Mouse (Mus musculus): ENCODE measurements around the gene Ggnbp2.
"Not testable (repeated sequence)": the region's sequence is repeated elsewhere in the genome, so short reads cannot be mapped to it uniquely, and the experiment has no call there.

Ggnbp2 gene

DNA sequence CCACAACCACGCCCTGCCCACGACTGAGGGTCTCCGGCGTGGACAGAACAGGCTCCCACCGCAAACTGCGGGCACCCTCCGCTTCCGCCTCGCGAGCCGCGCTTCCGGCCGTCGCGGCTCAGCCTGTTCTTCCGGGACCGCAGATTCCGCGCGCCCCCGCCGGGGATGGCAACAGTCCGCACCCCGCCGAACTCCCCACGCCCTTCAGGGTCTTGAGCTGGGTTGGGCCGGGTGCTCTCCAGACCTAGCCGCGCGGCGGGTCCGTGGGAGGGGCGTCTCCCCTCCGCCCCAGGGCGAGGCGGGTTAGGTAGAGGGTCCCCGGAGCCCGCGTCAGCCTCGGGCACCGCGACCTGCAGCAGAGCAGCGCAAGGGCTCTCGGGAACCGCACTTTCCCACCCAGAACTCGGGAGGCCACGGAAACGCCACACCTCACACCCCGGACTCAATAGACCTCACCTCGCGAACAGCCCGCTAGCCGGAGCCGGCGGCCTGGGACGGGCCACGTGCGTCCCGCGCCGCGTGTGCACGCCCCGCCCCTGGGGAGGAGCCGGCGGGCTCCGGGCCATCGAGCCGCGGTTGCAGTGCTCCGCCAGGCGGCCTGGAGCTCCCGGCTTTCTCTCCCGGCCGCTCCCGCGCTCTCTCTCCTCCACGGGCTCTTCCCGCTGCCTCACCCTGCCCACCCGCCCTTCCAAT, 9.3 kb upstream of the Ggnbp2 start, which contains the start of the genes Myo19 and Pigw:
Gene Myo19 (plus strand): TSS at position 377 of the 693 bp plus-strand sequence.
Gene Pigw (minus strand): TSS at position 514 of the 693 bp plus-strand sequence.
- DNase-seq (ENCODE audit: low spot score): peak; percentile 70

DNA sequence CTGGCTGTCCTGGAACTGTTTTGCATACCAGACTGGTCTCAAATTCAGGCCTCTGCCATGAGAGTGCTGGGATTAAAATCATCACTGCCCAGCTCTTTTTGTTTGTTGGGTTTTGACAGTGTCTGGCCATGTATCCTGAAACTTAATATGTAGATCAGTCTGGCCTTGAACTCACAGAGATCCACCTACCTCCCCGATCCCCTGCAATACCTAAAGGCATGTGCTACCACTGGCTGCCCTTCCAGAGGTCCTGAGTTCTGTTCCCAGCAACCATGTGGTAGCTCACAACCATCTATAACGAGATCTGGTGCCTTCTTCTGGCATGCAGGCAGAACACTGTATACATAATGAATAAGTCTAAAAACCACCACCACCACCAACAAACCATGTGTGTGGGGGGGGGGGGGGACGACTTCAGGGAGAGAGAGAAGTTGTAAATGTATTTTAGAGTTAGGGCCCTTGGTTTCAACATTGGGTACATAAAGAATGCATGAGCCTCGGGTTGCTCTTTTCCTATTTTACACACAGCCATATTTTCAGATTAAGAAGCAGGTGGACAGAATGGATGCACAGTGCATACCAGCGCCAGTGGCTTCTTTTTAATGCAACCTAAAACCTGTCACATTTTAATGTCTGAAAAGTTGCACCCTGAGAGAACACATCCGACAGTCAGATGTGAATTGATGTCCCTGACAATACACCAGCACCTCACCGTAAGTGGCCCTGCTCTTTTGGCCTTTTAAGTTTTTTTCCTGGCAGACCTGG, 8.6 kb upstream of the Ggnbp2 start:
- no peak for DNase-seq (ENCODE audit: low spot score)

DNA sequence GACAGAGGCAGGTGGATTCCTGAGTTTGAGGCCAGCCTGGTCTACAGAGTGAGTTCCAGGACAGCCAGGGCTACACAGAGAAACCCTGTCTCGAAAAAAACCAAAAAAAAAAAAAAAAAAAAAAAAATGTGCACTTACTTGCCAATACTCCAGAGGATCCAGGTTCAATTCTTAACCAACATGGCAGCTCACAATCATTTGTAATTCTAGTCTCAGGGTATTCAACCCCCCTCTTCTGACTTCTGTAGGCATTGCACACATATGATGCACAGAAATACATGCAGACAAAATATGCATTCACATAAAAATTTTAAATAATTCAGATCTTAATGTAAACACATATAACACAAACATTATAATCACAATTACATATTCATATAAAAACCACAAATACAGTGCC, 5.4 kb upstream of the Ggnbp2 start:
- not testable (repeated sequence) for DNase-seq (ENCODE audit: low spot score)

DNA sequence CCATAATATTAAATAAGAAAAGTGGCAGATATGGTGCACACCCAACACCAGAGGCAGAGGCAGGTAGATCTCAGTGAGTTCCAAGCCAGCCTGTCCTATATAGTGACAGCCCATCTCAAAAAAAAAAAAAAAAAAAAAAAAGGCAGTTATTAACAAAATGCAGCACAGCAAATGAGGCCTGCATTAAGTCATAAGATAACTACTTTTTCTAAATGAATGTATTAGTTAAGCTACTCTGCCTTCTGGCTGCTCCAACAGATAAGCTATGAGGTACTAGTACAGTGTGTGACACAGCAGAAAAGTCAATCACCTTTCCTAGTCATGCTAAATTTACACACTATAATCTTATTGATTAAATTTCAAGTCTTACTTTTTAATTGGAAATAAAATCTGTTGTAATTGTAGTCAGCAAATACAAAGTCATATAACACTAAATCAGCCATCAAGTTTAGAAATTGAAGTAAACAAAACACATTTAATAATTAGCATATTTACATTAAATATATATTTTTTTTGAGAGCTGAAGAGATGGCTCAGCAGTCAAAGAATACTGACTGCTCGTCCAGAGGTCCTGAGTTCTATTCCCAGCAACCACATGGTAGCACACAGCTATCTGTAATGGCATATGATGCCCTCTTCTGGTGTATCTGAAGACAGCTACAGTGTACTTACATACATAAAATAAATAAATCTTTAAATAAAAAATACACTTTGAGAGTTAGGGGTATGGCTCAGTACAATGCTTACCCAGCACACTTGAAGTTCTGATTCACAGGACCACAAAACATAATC, 2.6 kb upstream of the Ggnbp2 start:
- no peak for DNase-seq (ENCODE audit: low spot score)

DNA sequence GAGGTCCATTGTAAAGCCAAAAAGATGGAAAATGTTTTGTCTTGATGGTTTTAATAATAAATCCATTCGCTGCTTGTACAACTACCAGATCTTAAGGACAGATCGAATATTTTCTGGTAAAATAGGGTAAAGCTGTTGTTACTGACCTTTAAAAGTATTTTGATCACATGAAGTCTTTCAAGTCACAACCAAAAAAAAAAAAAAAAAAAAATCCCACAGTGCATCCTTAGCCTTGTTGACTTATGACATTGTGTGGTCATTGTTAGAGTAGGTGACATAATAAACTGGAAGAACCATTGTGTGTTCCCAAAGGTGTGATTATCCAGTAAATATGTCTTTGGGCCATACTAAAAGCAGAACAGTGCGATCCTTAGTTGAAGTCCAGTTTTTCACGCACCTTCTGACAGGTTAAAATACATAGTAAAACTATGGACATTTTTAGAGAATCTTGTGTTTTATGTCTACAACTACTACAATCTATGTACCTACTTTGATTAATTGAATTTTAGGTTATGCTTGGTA, 992 bp upstream of the Ggnbp2 start:
- no peak for DNase-seq (ENCODE audit: low spot score)

DNA sequence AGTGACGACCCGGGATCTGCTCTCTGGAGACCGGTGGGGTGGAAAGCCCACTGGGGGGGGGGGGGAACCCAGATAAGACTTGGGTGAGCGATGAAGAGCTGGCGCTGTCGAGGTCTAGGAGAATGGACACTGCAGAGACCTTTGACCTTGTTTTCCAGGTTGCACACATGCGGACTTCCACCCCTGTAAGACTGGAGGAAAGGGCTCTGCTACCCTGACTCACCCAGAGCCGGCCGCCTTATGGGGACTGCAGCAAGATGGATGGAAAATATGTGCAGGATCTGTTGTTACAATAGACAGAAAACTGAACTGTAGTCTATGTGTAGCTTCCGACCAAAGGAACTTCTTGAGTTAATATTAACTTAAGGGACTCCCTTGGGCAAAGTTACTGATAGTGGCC, 429 bp upstream of the Ggnbp2 start:
- DNase-seq (ENCODE audit: low spot score): no peak

DNA sequence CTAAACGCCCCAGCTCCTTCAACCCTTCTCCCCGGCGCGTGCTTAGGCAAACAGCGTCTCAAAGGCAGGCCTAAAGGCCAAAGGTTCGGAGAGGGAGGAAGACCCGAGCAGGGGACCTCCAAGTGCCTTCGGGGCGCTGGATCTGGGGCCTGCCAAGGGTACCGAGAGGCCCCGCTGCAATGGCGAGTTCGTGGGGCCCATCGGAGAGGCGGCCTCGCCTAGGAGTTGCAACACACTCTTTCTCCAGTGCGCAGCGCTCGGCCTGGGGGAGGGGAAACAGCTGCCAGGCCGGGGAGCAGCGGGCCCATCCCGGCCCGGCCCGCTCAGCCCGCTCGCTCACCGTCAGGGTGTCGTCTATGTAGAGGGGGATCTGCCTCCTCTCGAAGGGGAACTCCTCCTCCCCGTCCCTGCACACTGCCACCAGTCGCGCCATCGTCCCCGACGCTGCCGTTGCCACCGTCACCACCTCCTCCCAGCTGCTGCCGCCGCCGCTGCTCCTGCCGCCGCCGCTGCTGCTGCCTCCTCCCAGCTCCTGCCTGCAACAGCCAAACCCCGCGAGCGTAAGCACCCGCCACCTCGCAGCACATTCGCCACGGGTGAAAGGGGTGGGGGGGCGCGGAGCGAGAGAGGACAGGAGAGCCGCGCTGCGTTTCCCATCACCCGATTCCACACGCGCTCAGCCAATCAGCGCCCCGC, 932 bp downstream of the Ggnbp2 start:
- DNase-seq (ENCODE audit: low spot score): peak; percentile 94

DNA sequence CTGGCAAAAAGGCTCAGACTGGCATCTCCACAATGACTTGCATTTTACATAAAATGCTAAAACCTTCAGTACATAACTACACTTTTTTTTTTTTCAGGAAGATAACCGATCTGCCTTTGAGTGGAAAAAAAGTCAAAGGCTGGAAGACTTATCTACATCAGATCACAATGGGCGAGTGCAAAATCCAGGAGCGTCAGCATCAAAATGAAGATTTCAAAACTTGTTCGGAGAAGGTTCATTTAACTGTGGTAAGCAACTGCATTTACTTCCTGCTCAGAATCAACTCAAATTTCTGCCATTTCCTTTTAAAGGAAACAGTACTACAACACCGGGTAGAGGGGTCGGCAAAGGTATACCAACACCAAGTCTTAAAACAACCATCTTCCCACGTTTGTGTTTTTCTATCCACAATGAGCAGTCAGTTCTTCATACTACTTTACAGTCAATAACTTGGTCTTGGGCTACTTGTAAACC, 1.8 kb downstream of the Ggnbp2 start:
- DNase-seq (ENCODE audit: low spot score): no peak

DNA sequence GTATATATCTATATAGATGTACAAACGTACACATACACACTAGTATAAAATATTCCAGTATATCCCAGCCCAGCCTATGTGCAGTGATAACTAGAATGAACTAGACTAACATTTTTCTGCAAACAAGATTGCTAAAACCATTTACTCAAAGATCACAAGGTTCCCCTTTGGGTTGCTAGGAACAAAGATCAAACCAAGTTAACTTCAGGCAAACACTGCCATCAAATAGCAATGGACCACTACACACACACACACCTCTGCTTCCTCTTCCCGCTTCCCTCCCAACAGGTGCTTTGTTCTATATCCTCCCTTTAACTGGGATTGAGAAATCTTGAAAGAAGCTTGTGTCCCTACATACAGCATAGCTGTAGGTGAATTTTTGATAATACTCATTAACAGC, 3.0 kb downstream of the Ggnbp2 start:
- DNase-seq (ENCODE audit: low spot score): no peak

DNA sequence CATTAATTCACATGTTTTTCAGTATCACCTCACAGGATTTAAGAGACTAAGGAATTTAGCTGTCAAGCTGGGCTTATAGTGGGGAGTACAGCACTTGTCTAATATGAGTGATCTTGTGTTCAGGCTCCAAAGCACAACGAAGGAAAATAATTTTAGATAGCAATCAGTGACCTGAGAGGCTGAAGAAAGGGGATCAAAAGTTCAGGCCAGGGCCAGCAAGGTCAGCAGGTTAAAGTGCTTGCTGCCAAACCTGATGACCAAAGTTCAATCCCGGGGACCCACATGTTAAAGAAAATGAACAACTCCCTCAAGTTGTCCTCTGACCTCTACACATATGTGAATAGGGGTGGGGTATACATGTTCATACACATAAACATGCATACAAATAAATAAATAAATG, 5.3 kb downstream of the Ggnbp2 start:
- DNase-seq (ENCODE audit: low spot score): no peak

DNA sequence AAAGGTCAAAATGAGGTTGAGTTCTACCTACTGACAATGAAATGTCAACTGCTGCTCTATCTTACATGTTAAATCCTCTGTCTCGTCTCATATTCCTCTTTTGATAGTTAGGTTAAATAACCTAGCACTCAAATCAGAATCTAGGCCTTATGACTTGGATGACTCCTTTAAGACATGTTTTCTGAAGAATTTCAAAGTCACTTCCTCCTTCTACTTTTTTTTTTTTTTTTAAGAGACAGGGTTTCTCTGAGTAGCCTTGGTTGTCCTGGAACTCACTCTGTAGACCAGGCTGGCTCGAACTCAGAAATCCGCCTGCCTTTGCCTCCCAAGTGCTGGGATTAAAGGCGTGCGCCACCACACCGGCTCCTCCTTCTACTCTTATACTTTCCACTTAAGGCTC, 15.3 kb downstream of the Ggnbp2 start:
- DNase-seq (ENCODE audit: low spot score): no peak

DNA sequence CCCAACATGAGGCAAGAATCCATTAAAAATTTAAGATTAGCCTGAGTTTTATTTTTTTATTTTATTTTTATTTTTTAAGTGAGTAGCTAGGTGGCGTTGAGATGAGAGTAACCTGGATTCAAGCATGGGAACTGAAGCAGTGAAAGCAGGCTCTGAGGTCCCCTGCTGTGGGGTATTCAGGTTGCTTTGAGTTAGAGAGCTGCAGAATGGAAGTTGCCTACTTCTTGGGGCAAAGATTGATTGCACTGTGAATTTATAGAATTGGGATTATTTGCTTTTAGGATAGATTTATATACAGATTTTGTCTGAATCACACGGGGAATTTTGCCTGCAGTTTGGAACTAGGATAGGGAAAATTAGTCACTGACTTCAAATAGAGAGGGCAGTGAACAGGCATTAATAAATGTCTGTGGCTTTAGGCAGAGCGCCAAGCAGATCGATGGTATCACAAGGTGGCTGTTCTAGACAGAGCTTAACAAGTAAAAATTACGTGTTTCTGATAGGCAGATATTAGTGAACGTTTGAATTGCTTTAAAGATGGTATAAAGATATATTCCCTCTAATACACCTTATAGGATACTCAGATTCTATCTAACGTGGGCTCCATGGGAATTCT, 23.0 kb downstream of the Ggnbp2 start:
- no peak for DNase-seq (ENCODE audit: low spot score)

DNA sequence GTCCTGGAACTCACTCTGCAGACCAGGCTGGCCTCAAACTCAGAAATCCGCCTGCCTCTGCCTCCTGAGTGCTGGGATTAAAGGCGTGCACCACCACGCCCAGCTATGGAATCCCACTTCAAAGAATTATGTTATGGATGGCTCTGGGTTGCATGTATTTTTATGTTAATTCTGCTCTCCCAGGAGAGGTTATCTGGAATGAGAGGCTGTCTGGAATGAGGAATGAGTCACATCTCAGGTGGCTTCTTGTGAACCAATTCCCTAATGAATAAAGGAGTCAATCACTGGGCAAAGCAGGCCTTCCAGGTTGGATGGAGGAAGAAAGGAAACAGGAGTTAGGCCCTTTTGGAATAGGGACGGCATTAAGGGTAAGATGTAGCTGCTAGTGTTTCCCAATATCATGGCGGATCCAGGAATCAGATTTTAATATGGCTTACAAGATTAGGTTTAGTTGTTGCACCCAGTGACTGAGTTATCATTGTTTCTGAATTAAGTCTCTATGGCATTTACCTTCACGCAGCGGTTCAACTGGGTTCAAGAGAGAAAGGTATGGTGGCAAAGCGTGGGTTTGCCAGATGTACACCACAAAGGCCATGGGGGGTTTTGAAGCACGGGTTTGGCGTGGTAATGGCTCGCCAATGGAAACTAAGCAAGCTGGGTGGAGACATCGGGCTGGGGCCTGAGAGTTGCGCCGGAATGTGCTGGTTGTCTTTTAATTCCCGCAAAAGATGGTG, 23.7 kb downstream of the Ggnbp2 start:
- DNase-seq (ENCODE audit: low spot score): no peak

DNA sequence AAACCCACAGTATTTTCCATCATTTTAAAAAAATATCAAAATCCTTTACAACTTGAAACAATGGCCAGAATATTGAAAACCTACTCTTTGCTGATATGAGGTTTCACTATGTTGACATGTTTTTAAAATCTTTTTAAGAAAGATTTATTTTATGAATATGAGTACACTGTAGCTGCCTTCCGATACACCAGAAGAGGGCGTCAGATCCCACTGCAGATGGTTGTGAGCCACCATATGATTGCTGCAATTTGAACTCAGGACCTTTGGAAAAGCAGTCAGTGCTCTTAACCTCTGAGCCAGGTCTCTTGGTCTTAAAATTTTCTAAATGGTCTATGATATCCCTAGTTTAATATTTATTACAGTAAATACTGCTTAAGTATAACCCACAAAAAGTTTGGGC, 31.3 kb downstream of the Ggnbp2 start:
- DNase-seq (ENCODE audit: low spot score): no peak

DNA sequence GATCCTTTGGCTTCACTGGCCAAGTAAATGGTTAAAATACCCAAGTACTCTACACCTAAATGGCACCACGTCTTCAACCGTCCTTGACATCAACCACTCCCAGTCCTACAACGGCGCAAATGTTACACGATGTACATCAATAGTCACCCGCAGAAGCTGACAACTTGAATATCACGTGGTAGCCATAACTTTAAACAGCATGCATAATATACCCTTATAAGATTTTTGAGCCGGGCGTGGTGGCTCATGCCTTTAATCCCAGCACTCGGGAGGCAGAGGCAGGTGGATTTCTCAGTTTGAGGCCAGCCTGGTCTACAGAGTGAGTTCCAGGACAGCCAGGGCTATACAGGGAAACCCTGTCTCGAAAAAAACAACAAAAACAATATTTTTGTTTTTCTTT, 41.1 kb downstream of the Ggnbp2 start:
- not testable (repeated sequence) for DNase-seq (ENCODE audit: low spot score)

DNA sequence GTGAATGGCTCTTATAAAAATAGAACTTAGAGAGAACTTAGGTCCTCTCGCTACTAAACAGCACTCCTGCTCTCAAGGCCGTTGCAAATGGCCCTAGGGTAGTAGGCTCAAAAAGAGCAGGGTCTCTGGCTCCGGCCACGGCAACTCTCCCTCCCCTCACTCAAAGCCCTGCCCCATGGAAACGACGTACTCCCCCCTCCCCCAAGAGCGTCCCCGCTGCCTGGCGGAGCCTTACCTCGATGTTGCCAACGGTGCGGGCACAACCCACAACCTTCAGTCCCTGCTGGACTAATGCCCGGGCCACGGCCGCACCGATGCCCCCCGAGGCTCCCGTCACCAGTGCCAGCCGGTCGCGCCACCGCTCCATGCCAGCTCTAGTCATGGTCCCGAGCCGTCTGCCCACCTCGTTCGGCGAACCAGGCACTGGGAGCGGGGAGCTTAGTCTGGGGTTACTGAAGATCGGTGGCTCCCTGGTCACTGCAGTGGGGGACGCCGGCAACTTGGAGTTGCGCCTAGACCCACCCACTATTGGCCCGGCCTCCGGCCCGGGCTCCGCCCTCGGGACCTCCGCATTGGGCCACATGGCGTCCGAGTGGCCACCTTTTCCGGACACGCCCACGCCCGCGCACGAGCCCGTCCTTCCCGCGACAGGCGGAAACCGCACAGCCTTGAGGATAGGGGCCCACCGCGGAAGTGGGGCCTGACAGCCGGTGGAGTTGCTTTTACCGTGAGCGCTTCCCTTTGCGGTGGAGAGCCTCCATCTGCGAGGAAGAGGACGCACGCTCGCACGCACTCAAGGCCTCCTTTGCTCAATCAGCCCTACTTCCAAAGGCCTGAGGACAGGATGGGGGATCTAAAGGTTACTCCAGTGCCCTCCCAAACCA, 41.9 kb downstream of the Ggnbp2 start, which contains the start of gene Dhrs11:
Gene Dhrs11 (minus strand): TSS at position 479 of the 884 bp plus-strand sequence.
- peak; percentile 89 for DNase-seq (ENCODE audit: low spot score)

DNA sequence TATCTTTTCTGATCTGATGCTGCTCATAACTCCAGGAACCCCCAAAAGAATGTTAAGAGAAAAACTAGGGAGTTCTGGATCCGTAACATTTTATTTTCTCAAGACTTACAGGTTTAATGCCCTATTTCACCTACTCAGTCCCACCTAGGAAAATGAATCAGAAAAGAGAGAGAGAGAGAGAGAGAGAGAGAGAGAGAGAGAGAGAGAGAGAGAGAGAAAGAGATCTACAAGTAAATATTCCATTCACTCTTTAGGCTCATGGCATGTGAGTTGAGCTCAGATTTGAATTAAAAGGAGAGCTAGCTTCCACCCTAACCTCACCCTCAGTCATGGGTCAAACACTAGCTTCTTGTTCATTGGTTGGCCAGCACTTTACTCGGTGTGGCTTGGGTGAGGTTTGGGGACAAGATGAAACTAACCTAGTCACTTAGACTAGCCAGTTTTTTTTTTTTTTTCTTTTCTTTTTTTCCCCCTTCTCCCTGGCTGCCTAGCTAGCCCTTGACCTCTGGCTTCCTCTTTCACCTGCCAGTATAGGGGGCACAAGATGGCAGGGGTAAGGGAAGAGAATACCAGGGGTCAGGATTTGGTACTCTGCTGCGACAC, 42.6 kb downstream of the Ggnbp2 start:
- no peak for DNase-seq (ENCODE audit: low spot score)

DNA sequence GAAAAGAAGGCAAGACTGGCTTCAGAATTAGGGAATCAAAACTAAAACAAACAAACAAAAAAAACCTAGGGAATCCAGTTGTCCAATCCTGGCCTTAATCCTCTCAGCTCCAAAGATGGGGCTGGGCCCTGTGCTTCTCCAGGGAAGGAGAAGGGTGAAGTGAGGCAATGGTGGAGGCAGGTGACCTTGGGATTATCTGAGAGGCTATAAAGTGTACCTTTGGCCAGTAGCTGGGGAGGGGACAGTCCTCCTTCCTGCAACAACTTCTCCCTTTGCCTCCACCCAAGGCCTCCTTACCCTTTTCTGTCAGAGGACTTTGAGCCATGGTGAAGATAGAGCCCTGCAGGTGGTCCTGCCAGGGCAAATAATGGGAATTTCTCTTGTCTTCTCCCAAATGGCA, 43.1 kb downstream of the Ggnbp2 start:
- DNase-seq (ENCODE audit: low spot score): no peak

DNA sequence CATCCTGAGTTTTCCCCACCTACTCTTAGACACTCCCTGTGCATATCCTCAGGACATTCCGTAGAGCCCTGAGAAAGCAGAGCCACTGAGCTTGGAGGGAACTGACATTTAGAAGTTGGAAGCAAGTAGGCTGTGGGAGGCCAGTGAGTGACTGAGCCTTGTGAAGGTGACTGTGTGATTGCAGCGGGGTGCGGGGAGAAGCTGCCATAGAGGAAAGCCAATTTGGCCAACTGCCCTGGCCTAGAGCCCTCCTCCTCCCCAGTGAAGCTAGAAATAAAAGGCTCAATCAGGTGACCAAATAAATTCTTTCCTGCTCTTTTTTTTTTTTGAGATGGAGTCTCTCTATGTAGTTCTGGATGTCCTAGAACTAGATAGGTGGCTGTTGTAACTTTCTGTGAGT, 44.4 kb downstream of the Ggnbp2 start:
- DNase-seq (ENCODE audit: low spot score): peak; percentile 49

All from layer of hippocampus, adult 11-12 months (tissue).